Mouse (Mus musculus) spleen, embryonic (tissue): ENCODE data around the gene Plagl2.

ENCODE experiments used
- CTCF ChIA-PET: fragments of 350-600 bp; sonication (Branson Sonifier 250); formaldehyde crosslinking; loops from one replicate; lab custom pipeline; 2022; lab: Charles Lee

Gene Plagl2

DNA sequence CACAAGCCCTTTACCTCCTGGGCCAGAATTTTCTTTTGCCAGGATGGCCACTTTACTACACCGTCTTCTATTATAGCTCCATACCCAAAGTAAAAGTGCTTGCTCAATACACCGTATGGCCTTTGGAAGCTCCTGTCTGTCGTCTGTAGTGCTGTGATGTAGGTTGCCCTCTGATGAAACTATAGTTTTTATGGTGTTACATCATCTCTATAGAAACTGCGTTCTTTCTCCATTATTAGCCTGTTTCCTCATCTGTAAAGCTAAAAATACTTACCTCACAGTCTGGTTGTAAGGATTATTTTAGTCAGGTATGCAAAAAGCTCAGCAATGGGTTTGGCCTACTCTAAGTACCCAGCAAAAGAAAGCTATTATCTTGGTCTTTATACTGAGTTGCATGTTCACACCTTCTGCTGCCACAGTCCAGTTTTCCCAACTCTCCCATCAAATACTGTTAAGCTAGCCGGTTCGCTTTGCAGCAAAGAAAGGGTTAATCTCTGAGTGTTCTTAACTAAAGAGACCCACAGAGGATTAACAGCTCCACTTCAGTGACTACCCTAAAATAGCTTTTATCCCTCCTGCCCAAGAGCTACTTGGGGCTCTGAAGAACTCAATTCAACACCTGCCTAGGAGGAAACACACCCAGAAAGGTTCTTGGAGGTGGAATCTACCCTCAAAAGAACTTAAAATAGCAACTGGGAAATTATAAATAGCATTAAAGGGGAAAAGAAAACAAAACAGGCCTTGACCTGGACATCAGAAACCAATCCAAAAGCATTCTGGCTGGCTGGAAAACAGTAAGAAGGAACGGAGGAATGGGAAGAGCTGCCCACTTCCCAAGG lies 2.0 kb downstream of the Plagl2 start:
- CTCF ChIA-PET = no interaction called here

DNA sequence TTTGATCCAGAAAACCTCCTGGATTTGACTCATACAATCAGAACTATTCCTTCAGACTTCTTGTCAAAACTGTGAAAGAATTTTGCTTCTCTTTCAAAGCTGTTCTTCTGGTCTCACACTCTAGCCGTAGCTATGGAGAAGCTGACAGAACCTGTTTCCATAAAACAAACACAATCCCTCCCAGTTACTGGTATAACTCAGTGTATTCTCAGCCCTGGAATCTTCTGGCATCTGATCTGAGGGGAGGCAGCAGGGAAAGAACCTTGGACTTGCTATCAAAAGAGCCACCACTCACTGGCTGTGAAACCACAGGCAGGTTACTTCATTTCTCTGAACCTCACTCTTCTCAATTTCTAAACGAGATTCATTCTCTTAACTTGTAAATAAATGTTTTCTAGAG lies 2.8 kb downstream of the Plagl2 start:
- CTCF ChIA-PET = no interaction called here

DNA sequence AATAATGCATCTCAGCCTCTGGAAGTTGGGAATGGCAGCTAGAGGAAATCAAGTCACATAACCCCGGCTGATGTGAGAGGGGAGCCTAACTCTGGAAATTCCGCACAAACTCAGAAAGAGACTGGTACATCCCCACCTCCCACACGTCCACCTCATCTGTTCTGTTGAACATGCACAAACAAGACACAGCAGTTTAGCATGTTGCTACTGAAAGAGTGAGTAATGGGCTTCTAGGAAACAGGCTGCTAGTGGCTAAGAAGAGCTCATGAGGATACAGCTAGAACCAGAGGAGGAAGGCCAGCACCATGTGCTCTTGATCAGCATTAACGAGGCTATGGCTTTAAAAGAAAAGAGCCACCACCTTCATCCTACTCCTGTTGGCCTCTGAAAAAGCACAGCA lies 3.3 kb downstream of the Plagl2 start:
- CTCF ChIA-PET = no interaction called here

DNA sequence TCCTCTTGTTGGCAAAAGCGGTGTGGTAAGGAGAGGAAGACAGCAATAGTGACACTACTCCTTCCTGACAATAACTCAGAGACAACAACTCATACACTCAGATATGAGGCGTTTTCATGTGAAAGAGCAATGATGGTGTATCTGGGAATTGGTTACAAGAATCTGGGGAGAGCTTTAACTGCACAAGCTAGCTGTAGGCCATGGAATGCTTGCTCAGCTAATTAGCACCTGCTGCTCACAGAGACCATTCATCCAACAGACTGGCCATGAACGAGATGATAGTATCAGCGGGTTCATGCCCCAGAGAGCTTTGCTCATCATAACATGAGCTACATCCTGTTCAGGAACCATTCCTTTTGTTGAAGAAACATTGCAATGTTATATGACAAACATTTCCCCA lies 4.0 kb downstream of the Plagl2 start:
- CTCF ChIA-PET = no interaction called here

DNA sequence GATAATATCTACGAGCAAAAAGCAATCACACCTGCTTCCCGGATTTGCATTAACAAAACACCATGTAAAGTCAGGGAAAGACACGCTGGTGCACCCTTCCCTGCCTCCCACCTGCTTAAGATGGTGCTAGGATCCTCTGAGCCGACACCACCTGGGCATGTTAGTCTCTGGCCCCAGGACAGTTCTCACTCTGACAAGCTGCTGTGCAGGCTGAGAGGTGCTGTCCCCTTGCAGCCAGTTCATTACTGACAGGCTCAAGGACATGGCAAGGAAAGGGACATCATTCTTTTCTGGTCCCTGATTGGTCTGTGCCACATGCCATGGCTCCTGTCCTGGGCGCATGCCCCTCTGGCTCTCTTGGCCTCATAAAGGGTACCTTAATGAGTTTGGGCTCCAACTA lies 12.7 kb downstream of the Plagl2 start:
- CTCF ChIA-PET = no interaction called here

DNA sequence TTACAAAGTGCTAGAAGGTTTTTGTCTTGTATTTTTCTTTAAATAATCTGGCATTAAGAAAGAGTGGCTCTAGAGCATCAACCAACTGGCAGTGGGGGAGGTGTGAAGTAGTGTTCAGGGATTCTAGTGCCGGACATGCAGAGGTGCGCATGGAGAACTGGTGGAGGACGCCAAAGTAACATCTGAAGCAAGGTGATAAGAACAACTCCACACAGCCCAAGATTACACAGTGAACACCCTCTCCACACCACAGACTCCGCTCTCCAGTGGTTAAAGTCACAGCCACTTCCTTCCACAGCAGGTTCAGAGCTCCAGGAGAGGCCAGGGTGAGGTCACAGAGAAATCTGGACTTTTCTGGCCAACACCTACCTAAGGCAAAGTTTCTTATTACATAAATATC lies 13.3 kb downstream of the Plagl2 start:
- CTCF ChIA-PET = no interaction called here

DNA sequence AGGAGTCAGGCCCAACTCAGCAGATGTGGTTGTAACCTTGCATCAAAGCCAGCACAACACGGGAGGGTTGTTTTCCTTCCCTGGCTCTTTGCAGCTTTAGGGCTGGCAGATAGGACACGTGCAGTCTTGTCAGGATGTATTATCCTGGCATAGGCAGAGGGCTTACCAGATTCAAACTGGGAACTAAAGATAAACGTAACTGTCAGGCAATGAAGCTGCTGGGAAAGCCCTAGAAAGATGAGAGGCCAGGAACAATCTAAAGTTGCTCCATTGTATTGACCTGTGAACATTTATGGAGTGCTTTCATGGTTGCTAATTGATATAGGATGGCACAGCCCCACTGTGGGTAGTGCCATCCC lies 15.7 kb downstream of the Plagl2 start:
- CTCF ChIA-PET = interaction anchor here (0.7 kb wide), 2 partner anchors 120 to 1874 kb away, joined by 4 to 6 read pairs; partner anchors contain the start of gene Asxl1

DNA sequence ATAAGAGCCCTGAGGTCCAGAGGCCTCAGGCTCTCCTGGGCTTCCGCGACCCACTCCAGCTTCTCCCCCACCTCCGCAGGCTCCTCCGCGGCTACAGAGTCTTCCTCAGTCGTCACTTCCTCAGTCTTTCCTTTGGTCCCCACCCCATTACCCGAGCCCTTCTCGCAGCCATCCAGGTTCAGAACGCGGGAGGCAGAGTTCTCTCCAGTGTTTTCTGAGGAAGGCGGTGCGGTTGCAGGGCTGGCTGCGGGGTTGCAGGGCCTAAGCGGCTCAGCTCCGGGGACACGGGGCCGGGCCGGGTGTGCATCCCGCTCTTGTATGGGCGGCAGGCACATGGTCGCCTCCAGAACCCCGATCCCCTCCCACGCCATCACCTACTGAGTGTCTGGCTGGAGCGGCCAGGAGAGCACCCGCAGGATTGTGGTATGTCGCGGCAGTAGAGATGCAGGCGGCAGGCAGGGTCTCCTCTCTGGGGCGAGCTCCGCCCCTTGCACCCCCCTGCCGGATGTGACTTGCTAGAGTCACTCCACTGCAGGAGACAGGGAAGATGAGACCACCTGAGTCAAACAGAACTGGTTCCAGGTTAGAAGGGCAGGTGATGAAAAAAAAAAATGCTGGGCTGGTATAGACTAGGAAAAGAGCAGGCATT lies 16.2 kb downstream of the Plagl2 start, which contains the start of gene Tspyl3:
Gene Tspyl3 (minus strand): TSS at position 496 of the 649 bp plus-strand sequence.
- CTCF ChIA-PET = interaction anchor here (0.7 kb wide), 2 partner anchors 120 to 1874 kb away, joined by 4 to 6 read pairs; partner anchors contain the start of gene Asxl1

DNA sequence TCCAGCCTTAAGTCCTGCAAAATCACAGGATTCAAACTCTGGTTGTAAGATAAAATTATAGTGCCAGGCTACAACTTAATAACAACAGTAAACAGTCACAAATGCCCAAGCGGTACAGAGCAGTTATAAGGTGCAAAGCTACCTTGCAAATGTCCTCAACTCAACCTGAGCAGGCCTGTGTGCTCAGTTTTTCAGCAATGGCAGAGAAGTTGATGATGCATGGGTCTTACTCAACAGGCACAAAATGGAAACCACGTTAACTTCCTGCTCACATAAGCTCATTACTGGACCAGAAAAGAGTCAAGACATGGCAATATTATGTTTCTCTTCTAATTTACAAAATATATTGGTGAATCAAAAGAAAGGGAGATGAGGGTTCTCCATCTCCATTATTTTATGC lies 18.7 kb downstream of the Plagl2 start:
- CTCF ChIA-PET = no interaction called here

DNA sequence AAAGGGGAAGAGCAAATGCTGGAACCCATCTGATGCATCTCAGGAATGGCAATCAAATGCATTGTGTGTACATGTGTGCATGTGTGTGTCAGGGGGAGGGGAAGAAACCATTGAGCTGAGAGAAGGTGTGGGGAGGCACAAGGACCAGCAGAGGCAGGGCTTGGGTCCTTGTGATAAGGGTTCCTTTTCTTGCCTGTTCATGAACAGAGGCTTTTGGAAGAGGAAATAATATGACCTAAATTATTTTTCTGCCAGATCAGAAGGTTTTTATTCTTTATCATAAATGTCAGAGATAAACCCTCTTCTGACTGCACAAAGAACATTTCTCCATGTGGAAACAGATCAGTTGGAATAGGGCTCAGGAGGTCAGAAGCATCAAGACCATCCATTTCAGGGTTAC lies 19.1 kb downstream of the Plagl2 start:
- CTCF ChIA-PET = no interaction called here

DNA sequence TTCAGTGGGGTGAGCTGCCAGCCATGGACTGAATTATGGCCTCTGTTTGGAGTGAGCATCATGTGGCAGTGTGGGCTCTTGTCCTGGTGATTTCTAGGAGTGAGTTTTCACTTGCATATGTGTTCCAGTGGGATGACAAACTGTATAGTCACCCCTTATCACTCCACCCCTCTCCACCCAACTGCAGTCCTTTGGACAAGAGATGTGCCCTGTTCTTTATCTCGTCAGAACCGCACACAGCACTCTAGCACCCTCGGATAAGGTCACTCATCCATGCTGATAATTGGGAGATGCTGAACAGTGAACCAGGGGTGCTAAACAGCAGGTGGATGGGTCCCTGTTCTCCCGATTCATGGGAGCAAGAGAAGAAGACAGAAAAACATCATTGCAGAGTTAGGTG lies 19.6 kb downstream of the Plagl2 start:
- CTCF ChIA-PET = no interaction called here

DNA sequence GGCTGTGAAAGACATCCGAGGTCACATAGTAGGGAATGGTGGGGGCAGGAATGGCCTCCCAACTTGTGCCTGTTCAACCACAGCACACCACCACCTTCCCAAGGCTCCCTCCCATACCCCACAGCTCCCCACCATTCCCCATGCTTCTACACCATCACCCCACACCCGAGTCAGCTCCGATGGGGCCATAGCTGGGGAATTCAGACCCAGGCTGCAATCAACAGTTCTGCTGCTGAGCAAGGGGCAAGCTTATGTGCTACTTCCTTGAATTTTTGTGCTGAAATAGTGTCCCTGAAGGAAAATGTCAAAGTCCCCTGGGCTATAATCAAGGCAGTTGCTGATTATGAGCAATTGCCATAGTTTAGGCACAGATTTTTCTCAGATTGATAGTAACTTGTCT lies 22.7 kb downstream of the Plagl2 start:
- CTCF ChIA-PET = interaction anchor here (0.5 kb wide), 1 partner anchor 115 kb away, joined by 3 read pairs; no protein-coding TSS in a partner anchor

DNA sequence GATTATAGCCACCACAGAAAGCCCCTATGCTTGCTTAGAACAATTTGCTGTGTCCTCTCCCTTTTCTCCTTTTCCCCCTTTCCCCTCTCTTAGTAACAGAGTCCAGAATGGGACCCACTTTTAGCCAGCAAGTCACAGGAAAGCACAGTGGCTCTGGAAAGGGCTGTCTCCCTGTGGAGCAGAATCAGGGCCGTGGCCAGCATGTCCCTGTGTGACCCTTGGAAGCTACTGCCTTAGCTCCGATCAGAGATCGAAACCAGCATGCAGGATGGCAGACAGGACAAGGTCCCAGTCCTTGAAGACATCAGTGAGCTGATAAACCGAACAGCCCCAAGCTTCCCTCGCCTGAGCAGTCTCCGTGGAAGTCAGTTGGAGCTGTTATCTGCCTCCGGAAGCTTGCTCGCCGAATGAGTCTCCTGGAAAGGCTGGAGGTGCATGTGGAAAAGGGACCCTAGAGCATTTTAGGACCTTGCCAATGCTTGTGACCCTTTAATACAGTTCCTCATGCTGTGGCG lies 23.3 kb downstream of the Plagl2 start:
- CTCF ChIA-PET = no interaction called here

DNA sequence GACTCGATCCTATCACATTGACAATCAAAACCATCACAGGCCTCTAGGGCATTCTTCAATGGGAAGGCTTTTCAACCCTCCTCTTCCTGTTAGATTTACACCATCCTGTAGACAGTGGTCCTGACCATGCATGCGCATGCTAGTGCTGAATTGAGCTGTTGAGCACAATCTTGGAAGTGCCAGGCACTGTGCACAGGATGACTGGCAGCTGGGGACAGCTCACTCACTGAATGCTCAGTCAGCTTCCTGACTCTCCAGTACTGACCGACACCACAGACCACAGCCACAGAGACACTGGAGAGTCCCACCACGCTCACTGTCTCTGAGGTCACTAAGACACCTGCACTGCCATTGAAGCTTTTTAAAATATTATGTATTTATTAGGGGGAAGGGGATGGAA lies 25.8 kb downstream of the Plagl2 start:
- CTCF ChIA-PET = no interaction called here

DNA sequence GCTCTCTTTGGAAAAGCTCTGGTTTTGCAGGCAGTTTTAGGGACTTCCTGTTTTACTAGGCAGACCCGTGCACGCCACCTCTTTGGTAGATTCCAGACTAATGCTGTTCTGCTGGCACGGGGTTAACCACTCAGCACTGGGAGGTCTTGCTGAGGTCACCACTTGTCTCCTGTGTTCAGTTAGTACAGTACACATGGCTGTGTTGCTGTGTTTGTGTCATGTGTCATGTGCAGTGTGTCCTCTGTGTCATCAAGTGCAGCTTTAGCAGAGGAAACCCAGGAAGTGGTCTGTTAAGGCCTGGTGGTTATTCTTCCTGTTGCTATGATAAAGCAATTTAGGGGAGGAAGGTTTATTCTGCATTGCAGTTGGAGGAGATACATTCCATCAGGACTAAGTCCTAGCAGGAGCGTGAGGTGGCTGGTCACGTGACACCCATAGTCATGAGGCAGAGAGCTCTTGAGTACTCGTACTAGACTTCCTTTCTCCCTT lies 26.4 kb downstream of the Plagl2 start:
- CTCF ChIA-PET = no interaction called here

DNA sequence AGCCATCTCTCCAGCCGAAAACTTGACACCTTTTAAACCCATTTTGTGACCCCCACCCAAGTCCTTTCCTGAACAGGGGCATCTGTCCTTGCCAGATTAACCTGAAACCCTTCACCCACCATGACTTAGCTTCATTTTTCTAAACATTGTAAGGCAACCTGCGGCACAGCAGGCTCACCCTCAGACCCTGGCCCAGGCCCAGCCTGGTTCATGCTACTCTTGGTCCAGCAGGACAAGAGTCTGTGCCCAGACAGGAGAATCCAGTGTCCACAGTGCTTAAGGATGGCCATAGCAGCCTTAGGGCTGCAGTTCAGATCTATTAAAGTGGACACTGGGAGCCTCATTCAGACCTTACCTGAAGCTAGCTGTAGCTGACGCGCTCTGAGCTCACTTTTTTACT lies 27.9 kb downstream of the Plagl2 start:
- CTCF ChIA-PET = no interaction called here

DNA sequence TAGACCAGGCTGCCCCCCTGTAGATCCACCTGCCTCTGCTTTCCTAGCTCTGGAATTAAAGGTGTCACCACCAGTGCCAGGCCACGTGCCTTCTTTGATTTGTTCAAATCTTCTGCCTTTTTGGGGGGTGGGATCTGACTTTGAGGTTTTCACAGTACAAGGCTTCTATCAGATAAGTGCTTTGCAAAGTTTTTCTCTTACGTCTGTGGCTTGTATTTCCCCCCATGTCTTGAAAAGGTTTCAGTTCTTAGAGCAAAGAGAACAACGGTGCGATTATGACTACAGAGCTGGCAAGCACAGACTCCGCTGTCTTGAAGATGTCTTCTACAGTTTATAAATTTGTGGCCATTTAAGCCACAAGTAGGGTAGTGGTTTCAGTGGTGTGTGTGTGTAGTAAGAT lies 29.8 kb downstream of the Plagl2 start:
- CTCF ChIA-PET = no interaction called here

DNA sequence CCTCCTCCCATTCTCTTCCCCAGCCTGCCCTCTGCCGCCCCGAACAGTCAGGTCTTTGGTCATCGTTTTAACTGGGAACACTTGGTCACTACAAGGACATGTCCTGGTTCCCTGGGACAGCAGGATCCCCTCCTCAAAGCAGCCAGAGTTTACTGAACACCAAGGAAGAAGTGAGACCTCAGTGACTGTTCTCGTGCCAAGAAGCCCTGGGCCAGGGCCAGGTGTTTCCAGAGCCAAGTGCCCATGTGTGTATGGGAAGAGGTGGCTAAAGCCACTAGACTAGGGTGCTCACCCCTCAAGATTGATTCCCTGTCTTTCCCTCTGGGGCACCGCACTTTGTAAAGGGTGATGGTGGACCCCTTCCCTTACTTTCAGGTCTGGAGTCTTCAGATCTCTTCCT lies 31.9 kb downstream of the Plagl2 start:
- CTCF ChIA-PET = interaction anchor here (0.5 kb wide), 1 partner anchor 135 kb away, joined by 3 read pairs; no protein-coding TSS in a partner anchor

DNA sequence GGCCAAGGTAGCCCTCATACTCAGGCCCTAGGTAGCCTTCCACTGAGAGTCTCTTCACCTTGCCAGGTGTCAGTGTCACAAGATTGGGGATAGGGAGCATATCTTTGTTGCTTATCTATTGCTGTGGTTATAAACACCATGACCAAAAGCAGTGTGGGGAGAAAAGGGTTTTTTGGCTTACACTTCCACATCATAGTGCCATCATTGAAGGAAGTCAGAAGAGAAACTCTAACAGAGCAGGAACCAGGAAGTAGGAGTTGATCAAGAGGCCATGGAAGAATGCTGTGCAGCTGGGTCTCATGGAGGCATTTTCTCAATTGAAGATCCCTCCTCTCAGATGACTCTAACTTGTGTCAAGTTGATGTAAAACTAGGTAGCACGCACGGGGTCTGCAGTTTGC lies 33.1 kb downstream of the Plagl2 start:
- CTCF ChIA-PET = no interaction called here

DNA sequence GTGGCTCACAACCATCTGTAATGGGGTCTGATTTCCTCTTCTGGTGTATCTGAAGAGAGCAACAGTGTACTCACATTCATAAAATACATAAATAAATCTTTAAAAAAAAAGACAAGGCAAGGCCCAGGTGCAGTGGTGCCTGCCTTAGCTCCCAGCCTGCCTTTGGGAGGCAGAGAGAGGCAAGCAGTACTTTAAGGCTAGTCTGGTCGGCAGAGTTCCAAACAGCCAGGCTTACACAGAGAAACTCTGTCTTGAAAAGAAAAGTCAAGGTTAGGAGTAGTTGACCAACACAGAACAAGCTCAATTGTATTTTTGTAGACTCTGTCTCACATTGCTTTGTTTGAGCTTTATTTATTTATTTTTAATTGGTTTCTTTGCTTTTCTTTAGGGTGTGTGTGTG lies 38.5 kb downstream of the Plagl2 start:
- CTCF ChIA-PET = no interaction called here

DNA sequence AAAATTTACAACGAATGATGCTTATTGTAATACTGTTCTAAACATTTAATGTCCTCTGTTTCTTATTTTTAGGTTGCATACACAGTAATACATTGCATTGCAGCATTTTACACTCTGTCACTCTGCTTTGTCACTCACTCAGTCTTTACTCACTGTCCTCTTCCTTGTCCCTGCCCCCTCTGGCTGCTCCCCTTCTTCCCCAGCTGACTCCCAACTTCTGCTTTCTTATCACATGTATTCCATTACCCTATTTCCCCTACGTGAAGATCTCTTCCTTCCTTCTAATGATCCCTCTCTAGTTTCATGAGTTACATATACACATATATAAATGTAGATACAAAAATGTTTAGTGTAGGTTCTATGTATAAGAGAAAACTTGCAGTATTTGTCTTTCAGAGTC lies 42.1 kb downstream of the Plagl2 start:
- CTCF ChIA-PET = no interaction called here

DNA sequence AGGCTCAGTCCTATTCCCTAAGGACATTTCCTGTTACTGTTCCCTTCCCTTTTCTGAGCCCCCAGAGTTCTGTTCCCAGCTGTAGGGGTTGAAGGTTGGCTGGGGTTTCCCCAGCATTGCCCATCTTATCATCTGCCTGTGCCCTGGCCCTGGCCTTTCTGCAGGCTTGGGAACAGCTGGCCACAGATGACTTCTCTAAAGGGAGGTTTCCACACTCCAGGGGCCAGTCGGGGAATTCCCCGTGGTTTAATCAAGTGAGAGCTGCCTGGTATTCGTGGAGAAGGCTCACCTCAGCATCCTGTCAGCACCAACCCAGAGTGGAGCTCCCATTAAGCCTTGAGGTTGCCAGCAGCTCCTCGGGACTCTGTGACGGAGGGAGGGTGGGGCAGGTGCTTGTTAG lies 42.7 kb downstream of the Plagl2 start:
- CTCF ChIA-PET = no interaction called here

DNA sequence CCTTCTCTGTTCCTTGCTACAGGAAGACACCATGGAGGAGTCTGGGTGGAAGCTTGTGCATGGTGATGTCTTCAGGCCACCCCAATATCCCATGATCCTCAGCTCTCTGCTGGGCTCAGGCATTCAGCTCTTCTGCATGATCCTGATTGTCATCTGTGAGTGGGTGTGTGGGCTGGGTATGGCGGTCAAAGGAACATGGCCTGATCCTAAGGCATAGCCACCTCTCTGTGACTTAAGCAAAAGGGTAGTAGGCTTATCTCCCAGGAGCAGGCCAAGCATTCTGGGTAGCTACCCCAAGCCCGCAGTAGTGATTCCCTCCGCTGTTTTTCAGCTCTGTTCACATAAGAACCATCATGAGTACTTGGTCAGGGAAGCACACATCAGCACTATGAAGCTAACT lies 47.0 kb downstream of the Plagl2 start:
- CTCF ChIA-PET = no interaction called here
